Mouse (Mus musculus): ENCODE results near the gene Nrde2. TPM values are rescaled to one million over a fixed set of nuclear protein-coding genes. Genes with fewer than 3 reads are reported as not detected.

The Nrde2 gene
- total and polyA plus RNA-seq, 3 experiments: 16.5 to 17.2 TPM; not detected in 1

GRCm38 (mm10) chr12:100123476-100123875, 36.0 kb downstream of the Nrde2 start:
- peaks cover 12 to 15% of the 10 kb centered on the region in 2 experiments for H3K4me1 ChIP-seq (ENCODE audit: control insufficient read depth in 1 of 2, insufficient read depth in 2 of 2, low read length in 2 of 2)
- H3K27me3 ChIP-seq (ENCODE audit: control insufficient read depth in 1 of 2, insufficient read depth in 2 of 2, low read length in 2 of 2): no peaks in the 10 kb centered on the region
- H3K79me2 ChIP-seq (ENCODE audit: control insufficient read depth, insufficient read depth, low read length, poor library complexity): no peaks in the 10 kb centered on the region
- no peak overlapping the region for H3K4me3 ChIP-seq (ENCODE audit: control insufficient read depth in 1 of 2, insufficient read depth in 1 of 2, low read depth in 2 of 2, low read length in 2 of 2)
- H3K36me3 ChIP-seq (ENCODE audit: control insufficient read depth in 1 of 2, insufficient read depth in 2 of 2, low read length in 2 of 2): peaks cover 9 to 11% of the 10 kb centered on the region in 2 experiments
- no peak for DNase-seq (ENCODE audit: low read depth, low spot score)
- no peaks in the 10 kb centered on the region for H3K9me3 ChIP-seq (replicated peaks; ENCODE audit: insufficient read depth, low read length)
- TF ChIP-seq MXI1 (IDR thresholded peaks at IDR 0.05; ENCODE audit: low read depth, low read length) (no peak), CHD1 (IDR thresholded peaks at IDR 0.05; ENCODE audit: low read depth, low read length) (no peak), MAFK (IDR thresholded peaks at IDR 0.05; ENCODE audit: borderline replicate concordance, low read depth, low read length) (no peak)
- H3K27ac ChIP-seq (ENCODE audit: control insufficient read depth, low read depth, low read length): no peak overlapping the region
- H3K9ac ChIP-seq (ENCODE audit: control insufficient read depth, low read depth, low read length, poor library complexity, severe bottlenecking): no peak overlapping the region

GRCm38 (mm10) chr12:100122921-100123381, 36.5 kb downstream of the Nrde2 start:
- Histone ChIP-seq H3K27ac (ENCODE audit: control insufficient read depth, low read depth, low read length) (no peak overlapping the region), H3K4me3 (ENCODE audit: control insufficient read depth in 1 of 2, insufficient read depth in 1 of 2, low read depth in 2 of 2, low read length in 2 of 2) (no peak overlapping the region), H3K79me2 (ENCODE audit: control insufficient read depth, insufficient read depth, low read length, poor library complexity) (no peaks in the 10 kb centered on the region), H3K36me3 (ENCODE audit: control insufficient read depth in 1 of 2, insufficient read depth in 2 of 2, low read length in 2 of 2) (peaks cover 9 to 14% of the 10 kb centered on the region in 2 experiments), H3K9ac (ENCODE audit: control insufficient read depth, low read depth, low read length, poor library complexity, severe bottlenecking) (no peak overlapping the region), H3K4me1 (ENCODE audit: control insufficient read depth in 1 of 2, insufficient read depth in 2 of 2, low read length in 2 of 2) (peaks cover 12 to 15% of the 10 kb centered on the region in 2 experiments), H3K9me3 (replicated peaks; ENCODE audit: insufficient read depth, low read length) (no peaks in the 10 kb centered on the region), H3K27me3 (ENCODE audit: control insufficient read depth in 1 of 2, insufficient read depth in 2 of 2, low read length in 2 of 2) (no peaks in the 10 kb centered on the region)
- TF ChIP-seq EP300 (IDR thresholded peaks at IDR 0.05; ENCODE audit: low read depth in 1 of 2, low read length in 2 of 2) (no peak), MAX (IDR thresholded peaks at IDR 0.05; ENCODE audit: low read length) (no peak), TCF12 (IDR thresholded peaks at IDR 0.05; ENCODE audit: low read depth, low read length) (no peak), MAFK (IDR thresholded peaks at IDR 0.05; ENCODE audit: borderline replicate concordance, low read depth, low read length) (no peak), MXI1 (IDR thresholded peaks at IDR 0.05; ENCODE audit: low read depth, low read length) (no peak), E2F4 (IDR thresholded peaks at IDR 0.05; ENCODE audit: borderline replicate concordance, low read depth, low read length) (no peak), MYB (IDR thresholded peaks at IDR 0.05; ENCODE audit: low read depth, low read length) (no peak), SMC3 (IDR thresholded peaks at IDR 0.05; ENCODE audit: low read depth, low read length) (no peak)
- DNase-seq (ENCODE audit: low read depth, low spot score): no peak

- no peak for DNase-seq (ENCODE audit: low read depth, low spot score)
- Histone ChIP-seq H3K36me3 (ENCODE audit: control insufficient read depth in 1 of 2, insufficient read depth in 2 of 2, low read length in 2 of 2) (peaks cover 4 to 32% of the 10 kb centered on the region in 2 experiments), H3K79me2 (ENCODE audit: control insufficient read depth, insufficient read depth, low read length, poor library complexity) (peaks cover 7% of the 10 kb centered on the region), H3K27me3 (ENCODE audit: control insufficient read depth in 1 of 2, insufficient read depth in 2 of 2, low read length in 2 of 2) (no peaks in the 10 kb centered on the region), H3K9ac (ENCODE audit: control insufficient read depth, low read depth, low read length, poor library complexity, severe bottlenecking) (no peak overlapping the region), H3K4me1 (ENCODE audit: control insufficient read depth in 1 of 2, insufficient read depth in 2 of 2, low read length in 2 of 2) (peaks cover 0 to 6% of the 10 kb centered on the region in 2 experiments; a peak in 1 of 4 replicates), H3K4me3 (ENCODE audit: control insufficient read depth in 1 of 2, insufficient read depth in 1 of 2, low read depth in 2 of 2, low read length in 2 of 2) (no peak overlapping the region), H3K27ac (ENCODE audit: control insufficient read depth, low read depth, low read length) (no peak overlapping the region), H3K9me3 (replicated peaks; ENCODE audit: insufficient read depth, low read length) (no peaks in the 10 kb centered on the region)
- no peak for TF ChIP-seq ELF1 (IDR thresholded peaks at IDR 0.05; ENCODE audit: low read depth, low read length)
- no peak for TF ChIP-seq POLR2AphosphoS5 (IDR thresholded peaks at IDR 0.05; ENCODE audit: borderline replicate concordance, low read depth, low read length)
- TF ChIP-seq E2F4 (IDR thresholded peaks at IDR 0.05; ENCODE audit: borderline replicate concordance, low read depth, low read length): no peak
- TF ChIP-seq ZC3H11A (IDR thresholded peaks at IDR 0.05; ENCODE audit: low read depth, low read length): no peak
- no peak for TF ChIP-seq MAX (IDR thresholded peaks at IDR 0.05; ENCODE audit: low read length)
- TF ChIP-seq ZMIZ1 (IDR thresholded peaks at IDR 0.05; ENCODE audit: low read depth, low read length): no peak
- TF ChIP-seq HCFC1 (IDR thresholded peaks at IDR 0.05; ENCODE audit: low read depth, low read length): no peak
- TF ChIP-seq GABPA (IDR thresholded peaks at IDR 0.05; ENCODE audit: low read depth, low read length): no peak
- TF ChIP-seq MYC (IDR thresholded peaks at IDR 0.05; ENCODE audit: low read depth, low read length): no peak
- no peak for TF ChIP-seq MAFK (IDR thresholded peaks at IDR 0.05; ENCODE audit: borderline replicate concordance, low read depth, low read length)
- TF ChIP-seq TCF12 (IDR thresholded peaks at IDR 0.05; ENCODE audit: low read depth, low read length): no peak
- no peak for TF ChIP-seq SMC3 (IDR thresholded peaks at IDR 0.05; ENCODE audit: low read depth, low read length)
- TF ChIP-seq TBP (IDR thresholded peaks at IDR 0.05; ENCODE audit: low read depth, low read length): no peak
- no peak for TF ChIP-seq CTCF (IDR thresholded peaks at IDR 0.05 in 2 of 3, conservative IDR thresholded peaks at IDR 0.05 in 1 of 3; ENCODE audit: control insufficient read depth in 1 of 3, insufficient read depth in 1 of 3, low read depth in 2 of 3, low read length in 3 of 3, poor library complexity in 1 of 3, severe bottlenecking in 1 of 3)
- no peak for TF ChIP-seq SIN3A (IDR thresholded peaks at IDR 0.05; ENCODE audit: low read length)
- TF ChIP-seq ZKSCAN1 (IDR thresholded peaks at IDR 0.05; ENCODE audit: low read depth, low read length): no peak
- TF ChIP-seq JUND (IDR thresholded peaks at IDR 0.05; ENCODE audit: low read depth, low read length): no peak
- TF ChIP-seq USF2 (IDR thresholded peaks at IDR 0.05; ENCODE audit: borderline replicate concordance in 1 of 2, insufficient read depth in 1 of 2, low read depth in 1 of 2, low read length in 2 of 2): no peak
These were observed 43.5 kb downstream of the Nrde2 start for GRCm38 (mm10) chr12:100115982-100116381.

Data from MEL (cell line).